Mouse (Mus musculus) liver, embryonic 14.5 days (tissue): ENCODE results near the gene Il1f9.

Experiments
- CTCF ChIP-seq: IDR thresholded peaks from 2 replicates; pipeline ENCODE4 v1.5.1; 2016; ENCODE audit warnings: antibody characterized with exemption, low read depth, control low read depth
- EP300 ChIP-seq: IDR thresholded peaks from 2 replicates; pipeline ENCODE4 v1.6.1; 2016; ENCODE audit warnings: antibody characterized with exemption, low read depth

DNA sequence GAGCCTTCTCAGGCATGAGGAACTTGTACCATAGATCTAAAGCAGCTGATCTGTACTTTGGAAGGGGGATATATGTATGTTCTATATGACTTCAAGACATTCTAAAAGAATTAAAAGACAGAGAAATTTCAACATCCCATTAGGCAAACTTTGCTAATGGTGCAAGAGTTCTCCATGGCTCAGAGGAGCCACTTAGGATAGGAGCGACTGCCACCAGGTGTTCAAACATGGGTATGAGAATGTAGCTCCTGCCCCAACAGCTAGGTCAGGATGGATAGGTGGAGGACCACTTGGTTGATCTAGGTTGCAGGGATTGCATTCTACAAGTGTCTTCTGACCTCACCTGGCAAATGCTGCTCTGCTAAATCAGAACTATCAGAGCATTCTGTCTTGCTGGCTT is 1.9 kb downstream of the Il1f9 start:
- no peak for TF ChIP-seq CTCF
- TF ChIP-seq EP300: no peak
